ENCODE assay signal across 8 mouse cellular contexts in the genomic region with DNA sequence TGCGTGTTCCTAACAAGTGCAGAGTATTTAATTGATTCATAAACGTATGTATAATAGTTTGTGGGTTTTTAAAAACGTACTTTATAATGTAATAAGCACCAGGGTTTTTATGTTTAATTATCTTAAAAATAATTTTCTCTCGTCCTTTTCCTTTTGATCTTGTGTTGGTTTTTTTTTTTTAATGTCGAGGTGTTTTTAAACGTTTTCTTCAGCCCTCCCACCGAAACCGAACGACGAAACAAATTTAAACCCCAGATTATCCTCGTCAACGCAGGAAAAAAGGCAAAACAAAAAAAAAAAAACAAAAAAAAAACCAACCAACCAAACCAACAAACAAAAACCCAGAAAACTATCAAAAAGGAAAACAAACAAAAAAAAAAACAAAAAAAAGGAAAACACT. TPM values are rescaled to one million over a fixed set of nuclear protein-coding genes. Genes with fewer than 3 reads are reported as not detected.
DNase-seq lines count a peak whose midpoint lies in the region; ATAC-seq lines count a peak whose summit lies in the region.
"Had no signal": no experiment of that assay in that cellular context is flagged by ENCODE, and none has a peak within 500 bp of the region (broad histone marks: within the 10 kb centered on the region; RNA-seq: fewer than 3 reads in every experiment).

No protein-coding gene starts in this region.

- 19% methylated on average over 12 of the region's 12 CpGs for WGBS in lung, embryonic 15.5 days
- WGBS in forebrain, embryonic 13.5 days = 3% methylated on average over 12 of the region's 12 CpGs
- WGBS in limb, embryonic 13.5 days = 10% methylated on average over 12 of the region's 12 CpGs
- WGBS in stomach, embryonic 14.5 days = 4% methylated on average over 12 of the region's 12 CpGs

- H3K4me2 ChIP-seq in lung, embryonic 15.5 days = peak overlapping the region; percentile 58
- peak overlapping the region; percentile 56 for H3K4me2 ChIP-seq in forebrain, embryonic 13.5 days
- H3K4me2 ChIP-seq in limb, embryonic 13.5 days (replicated peaks) = peak overlapping the region; percentile 57
- H3K4me2 ChIP-seq in stomach, embryonic 14.5 days (replicated peaks; ENCODE audit: low read depth, low read length) = peak overlapping the region; percentile 43

- peaks cover 70% of the 10 kb centered on the region for H3K4me1 ChIP-seq in lung, embryonic 15.5 days
- peaks cover 82% of the 10 kb centered on the region for H3K4me1 ChIP-seq in forebrain, embryonic 13.5 days
- H3K4me1 ChIP-seq in limb, embryonic 13.5 days = peaks cover 80% of the 10 kb centered on the region
- H3K4me1 ChIP-seq in stomach, embryonic 14.5 days (ENCODE audit: control insufficient read depth, insufficient read depth, low read length) = peaks cover 40% of the 10 kb centered on the region

- no peaks in the 10 kb centered on the region for H3K9me3 ChIP-seq in lung, embryonic 15.5 days
- H3K9me3 ChIP-seq in forebrain, embryonic 13.5 days (replicated peaks) = no peaks in the 10 kb centered on the region
- H3K9me3 ChIP-seq in limb, embryonic 13.5 days = no peaks in the 10 kb centered on the region
- no peaks in the 10 kb centered on the region for H3K9me3 ChIP-seq in stomach, embryonic 14.5 days (ENCODE audit: control insufficient read depth, low read depth, low read length)

- peak overlapping the region; percentile 36 for H3K4me3 ChIP-seq in lung, embryonic 15.5 days
- H3K4me3 ChIP-seq in forebrain, embryonic 13.5 days = peak overlapping the region; percentile 37
- peak overlapping the region; percentile 28 for H3K4me3 ChIP-seq in limb, embryonic 13.5 days
- peak overlapping the region; percentile 20 for H3K4me3 ChIP-seq in stomach, embryonic 14.5 days (ENCODE audit: low read depth, low read length)

- peaks cover 33% of the 10 kb centered on the region for H3K27me3 ChIP-seq in lung, embryonic 15.5 days
- peaks cover 74% of the 10 kb centered on the region for H3K27me3 ChIP-seq in forebrain, embryonic 13.5 days
- H3K27me3 ChIP-seq in limb, embryonic 13.5 days = peaks cover 72% of the 10 kb centered on the region
- peaks cover 43% of the 10 kb centered on the region; the same call in 1 of the 2 replicates for H3K27me3 ChIP-seq in stomach, embryonic 14.5 days (ENCODE audit: control insufficient read depth, insufficient read depth, low read length)

- intact Hi-C loops in left cerebral cortex, postnatal 10 days (cut with DNase I) = no loop called here

- H3K9ac ChIP-seq in lung, embryonic 15.5 days = peak overlapping the region; percentile 40
- H3K9ac ChIP-seq in forebrain, embryonic 13.5 days = peak overlapping the region; percentile 72
- H3K9ac ChIP-seq in limb, embryonic 13.5 days = no peak overlapping the region; the same call in 1 of the 2 replicates
- no peak overlapping the region; the same call in 1 of the 2 replicates for H3K9ac ChIP-seq in stomach, embryonic 14.5 days (replicated peaks; ENCODE audit: low read depth, low read length)

- no peak for ATAC-seq in lung, embryonic 15.5 days (ENCODE audit: borderline replicate concordance, extremely low read depth, low FRiP score, low TSS enrichment)
- ATAC-seq in forebrain, embryonic 13.5 days = no peak
- ATAC-seq in limb, embryonic 13.5 days (ENCODE audit: low FRiP score, low read depth) = no peak
- ATAC-seq in stomach, embryonic 14.5 days (ENCODE audit: insufficient number of reproducible peaks, insufficient read depth, low FRiP score, low read depth) = no peak

- no peak for DNase-seq in lung, adult 18-20 months
- DNase-seq in left cerebral cortex, postnatal 10 days (ENCODE audit: extremely low spot score in 1 of 2, low spot score in 2 of 2) = no peak
- no peak for DNase-seq in cerebellum, postnatal 14 days
- DNase-seq: layer of hippocampus, adult 9-11 months had no signal

- peaks cover 8% of the 10 kb centered on the region; the same call in 1 of the 2 replicates for H3K36me3 ChIP-seq in lung, embryonic 15.5 days
- peaks cover 15% of the 10 kb centered on the region; the same call in 1 of the 2 replicates for H3K36me3 ChIP-seq in forebrain, embryonic 13.5 days (ENCODE audit: poor library complexity, severe bottlenecking)
- H3K36me3 ChIP-seq in limb, embryonic 13.5 days = peaks cover 25% of the 10 kb centered on the region
- H3K36me3 ChIP-seq in stomach, embryonic 14.5 days (ENCODE audit: control insufficient read depth, insufficient read depth, low read length) = peaks cover 9% of the 10 kb centered on the region; the same call in 1 of the 2 replicates

- no peak overlapping the region; the same call in 1 of the 2 replicates for H3K27ac ChIP-seq in lung, embryonic 15.5 days
- peak overlapping the region; percentile 98 for H3K27ac ChIP-seq in forebrain, embryonic 13.5 days
- H3K27ac ChIP-seq in limb, embryonic 13.5 days = no peak overlapping the region
- no peak overlapping the region for H3K27ac ChIP-seq in stomach, embryonic 14.5 days (ENCODE audit: low read length)

RNA-seq across cellular contexts. Expression of a gene that starts 4.7 kb away (rescaled TPM):
- polyA plus RNA-seq in lung, embryonic 15.5 days (2015; fragmentation: Nextera tagmentation; extraction: Ambion mirVana) = 11.9 and 12.1 TPM in 2 replicates
- 1.9 and 2.1 TPM in 2 replicates for polyA plus RNA-seq in forebrain, embryonic 13.5 days (2015; fragmentation: Nextera tagmentation; extraction: Ambion mirVana)
- 4.1 and 4.9 TPM in 2 replicates for polyA plus RNA-seq in limb, embryonic 13.5 days (2015; fragmentation: Nextera tagmentation; extraction: Ambion mirVana)
- 4.6 and 5.0 TPM in 2 replicates for polyA plus RNA-seq in stomach, embryonic 14.5 days (2014; fragmentation: Nextera tagmentation; extraction: Ambion mirVana)
- total RNA-seq in left cerebral cortex, postnatal 10 days (2021) = 1 to 10 TPM; 4.3 to 4.5 TPM

RNA-seq across cellular contexts. Expression of a gene that starts 16.8 kb away (rescaled TPM):
- 3.4 and 4.4 TPM in 2 replicates for polyA plus RNA-seq in lung, embryonic 15.5 days (2015; fragmentation: Nextera tagmentation; extraction: Ambion mirVana)
- polyA plus RNA-seq in forebrain, embryonic 13.5 days (2015; fragmentation: Nextera tagmentation; extraction: Ambion mirVana) = 3.7 and 3.8 TPM in 2 replicates
- polyA plus RNA-seq in limb, embryonic 13.5 days (2015; fragmentation: Nextera tagmentation; extraction: Ambion mirVana) = 7.1 and 9.8 TPM in 2 replicates
- 2.8 and 5.0 TPM in 2 replicates for polyA plus RNA-seq in stomach, embryonic 14.5 days (2014; fragmentation: Nextera tagmentation; extraction: Ambion mirVana)
- under 1 TPM in 1 of 2 experiments, not detected in 1; 0.51 TPM for total RNA-seq in left cerebral cortex, postnatal 10 days (2021)

RNA-seq across cellular contexts. Expression of a gene that starts 18.3 kb away (rescaled TPM):
- polyA plus RNA-seq in lung, embryonic 15.5 days (2015; fragmentation: Nextera tagmentation; extraction: Ambion mirVana) = 20.2 and 21.6 TPM in 2 replicates
- 16.1 and 18.6 TPM in 2 replicates for polyA plus RNA-seq in forebrain, embryonic 13.5 days (2015; fragmentation: Nextera tagmentation; extraction: Ambion mirVana)
- 15.0 and 15.2 TPM in 2 replicates for polyA plus RNA-seq in limb, embryonic 13.5 days (2015; fragmentation: Nextera tagmentation; extraction: Ambion mirVana)
- 25.1 and 25.7 TPM in 2 replicates for polyA plus RNA-seq in stomach, embryonic 14.5 days (2014; fragmentation: Nextera tagmentation; extraction: Ambion mirVana)
- 10 to 100 TPM; 77.0 to 77.9 TPM for total RNA-seq in left cerebral cortex, postnatal 10 days (2021)

RNA-seq across cellular contexts. Expression of a gene that starts 19.9 kb away (rescaled TPM):
- 57.5 and 58.4 TPM in 2 replicates for polyA plus RNA-seq in lung, embryonic 15.5 days (2015; fragmentation: Nextera tagmentation; extraction: Ambion mirVana)
- 53.5 and 59.1 TPM in 2 replicates for polyA plus RNA-seq in forebrain, embryonic 13.5 days (2015; fragmentation: Nextera tagmentation; extraction: Ambion mirVana)
- polyA plus RNA-seq in limb, embryonic 13.5 days (2015; fragmentation: Nextera tagmentation; extraction: Ambion mirVana) = 70.8 and 72.7 TPM in 2 replicates
- 64.6 and 65.7 TPM in 2 replicates for polyA plus RNA-seq in stomach, embryonic 14.5 days (2014; fragmentation: Nextera tagmentation; extraction: Ambion mirVana)
- 100 to 1,000 TPM; 103 to 106 TPM for total RNA-seq in left cerebral cortex, postnatal 10 days (2021)

RNA-seq across cellular contexts. Expression of a gene that starts 43.3 kb away (rescaled TPM):
- 91.2 and 92.0 TPM in 2 replicates for polyA plus RNA-seq in lung, embryonic 15.5 days (2015; fragmentation: Nextera tagmentation; extraction: Ambion mirVana)
- 35.2 and 35.4 TPM in 2 replicates for polyA plus RNA-seq in forebrain, embryonic 13.5 days (2015; fragmentation: Nextera tagmentation; extraction: Ambion mirVana)
- polyA plus RNA-seq in limb, embryonic 13.5 days (2015; fragmentation: Nextera tagmentation; extraction: Ambion mirVana) = 71.9 and 73.0 TPM in 2 replicates
- polyA plus RNA-seq in stomach, embryonic 14.5 days (2014; fragmentation: Nextera tagmentation; extraction: Ambion mirVana) = 73.1 and 83.4 TPM in 2 replicates
- 10 to 100 TPM; 10.9 to 12.3 TPM for total RNA-seq in left cerebral cortex, postnatal 10 days (2021)

Comparison
In these comparisons a context has a peak if more than half of its experiments do, and no peak if none do; other contexts are left out.
1. H3K9ac ChIP-seq: peak in lung, embryonic 15.5 days (single experiment) and forebrain, embryonic 13.5 days (single experiment); none in limb, embryonic 13.5 days (single experiment) and stomach, embryonic 14.5 days (single experiment).
2. Peak in every context shown above with its lines, with median percentiles within 50 percentile points of each other: H3K4me2 ChIP-seq and H3K4me3 ChIP-seq.